In the genomic region with DNA sequence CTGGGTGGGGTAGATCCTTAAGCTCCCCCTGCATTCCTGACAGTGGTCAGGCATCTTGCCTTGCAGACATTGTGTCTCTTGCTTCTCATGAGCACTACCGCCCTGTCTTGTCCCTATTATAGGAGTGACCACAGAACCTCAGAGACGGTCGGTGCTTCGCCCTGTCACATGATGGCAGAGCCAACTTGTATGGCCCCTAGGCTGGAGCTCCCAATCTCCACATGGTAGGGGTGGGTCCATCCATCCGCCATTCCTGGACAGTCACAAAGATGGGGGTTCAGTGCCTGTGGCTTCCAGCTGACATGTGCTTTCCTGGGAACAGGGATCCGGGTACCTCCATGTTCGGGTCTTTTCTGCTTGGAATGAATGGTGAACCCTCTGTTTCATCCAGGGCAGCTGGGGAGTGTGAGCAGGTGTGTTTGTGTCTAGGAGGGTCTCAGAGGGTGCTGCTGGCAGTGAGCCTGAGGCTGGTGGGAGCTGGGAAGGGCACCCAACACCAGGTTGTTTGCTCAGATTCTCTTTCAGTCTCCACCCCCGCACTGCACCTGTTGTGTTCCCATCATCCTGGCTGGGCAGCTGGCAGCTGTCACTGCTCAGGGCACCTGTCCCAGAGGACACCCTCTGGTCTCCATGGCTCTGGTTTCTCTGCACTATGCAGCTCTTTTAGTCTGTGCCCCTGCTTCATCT, we compare ENCODE assay signal across 10 mouse cellular contexts. TPM values are rescaled to one million over a fixed set of nuclear protein-coding genes. Genes with fewer than 3 reads are reported as not detected.
DNase-seq lines count a peak whose midpoint lies in the region; ATAC-seq and TF ChIP-seq lines count a peak whose summit lies in the region.
"Had no signal": no experiment of that assay in that cellular context is flagged by ENCODE, and none has a peak within 500 bp of the region (broad histone marks: within the 10 kb centered on the region; RNA-seq: fewer than 3 reads in every experiment).

No protein-coding gene starts in this region.

- no peaks in the 10 kb centered on the region for H3K9me3 ChIP-seq in limb, embryonic 11.5 days (ENCODE audit: control insufficient read depth, low read length)
- no peaks in the 10 kb centered on the region for H3K9me3 ChIP-seq in limb, embryonic 10.5 days (replicated peaks)
- H3K9me3 ChIP-seq in limb, embryonic 14.5 days (ENCODE audit: control insufficient read depth, low read length) = no peaks in the 10 kb centered on the region
- H3K9me3 ChIP-seq: megakaryocyte, embryonic 14.5 days had no signal

- H3K4me2 ChIP-seq in limb, embryonic 11.5 days (ENCODE audit: low read depth, severe bottlenecking) = no peak overlapping the region
- no peak overlapping the region for H3K4me2 ChIP-seq in limb, embryonic 14.5 days (replicated peaks; ENCODE audit: low read depth, low read length, severe bottlenecking)

- 85% methylated on average over 8 of the region's 8 CpGs for WGBS in limb, embryonic 11.5 days
- WGBS in limb, embryonic 10.5 days = 91% methylated on average over 8 of the region's 8 CpGs
- 27% methylated on average over 8 of the region's 8 CpGs for WGBS in cerebellum, adult 2 months
- WGBS in limb, embryonic 14.5 days = 84% methylated on average over 8 of the region's 8 CpGs

- H3K27ac ChIP-seq in limb, embryonic 11.5 days (replicated peaks; ENCODE audit: low read depth, low read length) = no peak overlapping the region
- H3K27ac ChIP-seq in limb, embryonic 10.5 days = no peak overlapping the region
- H3K27ac ChIP-seq in cerebellum, adult 2 months (ENCODE audit: insufficient read depth, low read length) = peak overlapping the region; percentile 95
- no peak overlapping the region for H3K27ac ChIP-seq in limb, embryonic 14.5 days (replicated peaks; ENCODE audit: low read depth, low read length)

- ATAC-seq in limb, embryonic 11.5 days (ENCODE audit: insufficient number of reproducible peaks, low FRiP score, low TSS enrichment, low read depth) = peak; percentile 31; the same call in 1 of the 2 replicates
- peak; percentile 84 for ATAC-seq in limb, embryonic 14.5 days (ENCODE audit: low FRiP score, low read depth)

- no peak overlapping the region for H3K4me3 ChIP-seq in limb, embryonic 11.5 days (ENCODE audit: low read depth, low read length)
- no peak overlapping the region for H3K4me3 ChIP-seq in limb, embryonic 10.5 days
- H3K4me3 ChIP-seq in cerebellum, adult 2 months (replicated peaks; ENCODE audit: insufficient read depth, low read depth, low read length) = no peak overlapping the region
- H3K4me3 ChIP-seq in limb, embryonic 14.5 days (replicated peaks; ENCODE audit: low read length) = no peak overlapping the region

- no peak for DNase-seq in limb, embryonic 11.5 days (ENCODE audit: low spot score)
- DNase-seq in limb, embryonic 10.5 days (ENCODE audit: low spot score) = no peak
- peak; percentile 85 to 90 for DNase-seq in cerebellum, adult 2 months
- peak; percentile 76 for DNase-seq in gastrocnemius, postnatal 10 days
- DNase-seq in limb, embryonic 14.5 days (ENCODE audit: low spot score) = peak; percentile 48
- no peak for DNase-seq in right cerebral cortex, adult 18-20 months
- no peak for DNase-seq in ovary, postnatal 36 days (ENCODE audit: low spot score)
- no peak for DNase-seq in kidney, postnatal 4 days
- DNase-seq: heart, adult 11 months had no signal

- TF ChIP-seq CTCF in cerebellum, adult 2 months (IDR thresholded peaks at IDR 0.05; ENCODE audit: borderline replicate concordance, insufficient read depth, low read depth, low read length) = no peak

- no peaks in the 10 kb centered on the region for H3K4me1 ChIP-seq in limb, embryonic 11.5 days (ENCODE audit: control insufficient read depth, insufficient read depth, low read length)
- H3K4me1 ChIP-seq in limb, embryonic 10.5 days = no peaks in the 10 kb centered on the region
- H3K4me1 ChIP-seq in cerebellum, adult 2 months (ENCODE audit: control insufficient read depth, insufficient read depth, low read length) = peaks cover 73% of the 10 kb centered on the region
- H3K4me1 ChIP-seq in limb, embryonic 14.5 days (ENCODE audit: control insufficient read depth, insufficient read depth, low read length) = 0 out of 2 replicates have a peak, but pooled peaks cover 3% of the 10 kb centered on the region

- H3K36me3 ChIP-seq in limb, embryonic 11.5 days (ENCODE audit: control insufficient read depth, insufficient read depth, low read length) = no peaks in the 10 kb centered on the region
- no peaks in the 10 kb centered on the region for H3K36me3 ChIP-seq in limb, embryonic 10.5 days
- H3K36me3 ChIP-seq in limb, embryonic 14.5 days (ENCODE audit: control insufficient read depth, insufficient read depth, low read length) = no peaks in the 10 kb centered on the region

- no peaks in the 10 kb centered on the region for H3K27me3 ChIP-seq in limb, embryonic 11.5 days (ENCODE audit: control insufficient read depth, insufficient read depth, low read length)
- H3K27me3 ChIP-seq in limb, embryonic 10.5 days (ENCODE audit: low read depth, poor library complexity, severe bottlenecking) = 0 out of 2 replicates have a peak, but pooled peaks cover 3% of the 10 kb centered on the region
- H3K27me3 ChIP-seq in cerebellum, adult 2 months (ENCODE audit: control insufficient read depth, insufficient read depth, low read length) = no peaks in the 10 kb centered on the region
- no peaks in the 10 kb centered on the region for H3K27me3 ChIP-seq in limb, embryonic 14.5 days (ENCODE audit: control insufficient read depth, insufficient read depth, low read length)

- no peak overlapping the region for H3K9ac ChIP-seq in limb, embryonic 11.5 days (ENCODE audit: low read length)
- no peak overlapping the region for H3K9ac ChIP-seq in limb, embryonic 14.5 days (ENCODE audit: low read depth, low read length, severe bottlenecking)

- no peak for TF ChIP-seq POLR2A in cerebellum, adult 2 months (IDR thresholded peaks at IDR 0.05; ENCODE audit: borderline replicate concordance, insufficient read depth, low read length)
- no peak for TF ChIP-seq POLR2A in limb, embryonic 14.5 days (IDR thresholded peaks at IDR 0.05; ENCODE audit: borderline replicate concordance, extremely low read depth, insufficient read depth, insufficient read length)

RNA-seq across cellular contexts. Expression of a gene that starts 43.7 kb away (rescaled TPM):
- 5.0 and 6.1 TPM in 2 replicates for polyA plus RNA-seq in limb, embryonic 11.5 days (2014; fragmentation: Nextera tagmentation; extraction: Ambion mirVana)
- 5.7 and 7.7 TPM in 2 replicates for polyA plus RNA-seq in limb, embryonic 10.5 days (2016; fragmentation: Nextera tagmentation; extraction: Ambion mirVana)
- polyA plus RNA-seq in cerebellum, adult 2 months (2012; rRNA removed) = 77.8 and 91.5 TPM in 2 replicates
- 10 to 100 TPM; 49.9 to 64.5 TPM for total RNA-seq in gastrocnemius, postnatal 10 days (2021)
- polyA plus RNA-seq in limb, embryonic 14.5 days (2012; rRNA removed) = 10.3 and 11.9 TPM in 2 replicates
- polyA plus RNA-seq in limb, embryonic 14.5 days (2014; fragmentation: Nextera tagmentation; extraction: Ambion mirVana) = 6.6 and 8.0 TPM in 2 replicates

Comparison
In these comparisons a context has a peak if more than half of its experiments do, and no peak if none do; other contexts are left out.
1. DNase-seq: peak in cerebellum, adult 2 months (2 of 2), gastrocnemius, postnatal 10 days (single experiment) and limb, embryonic 14.5 days (single experiment); none in limb, embryonic 11.5 days (single experiment), limb, embryonic 10.5 days (single experiment), right cerebral cortex, adult 18-20 months (single experiment), ovary, postnatal 36 days (single experiment) and kidney, postnatal 4 days (0 of 2).